Mouse (Mus musculus): ENCODE measurements around the gene Cdc34b. TPM values are rescaled to one million over a fixed set of nuclear protein-coding genes. Genes with fewer than 3 reads are reported as not detected.
A peak's percentile ranks its signal among the peaks of the same experiment; 100 is the strongest.

The Cdc34b gene
- polyA plus RNA-seq, 1 experiment from 2014 or later: not detected

GRCm38 (mm10) chr11:94772363-94773055 is 30.9 kb downstream of the Cdc34b start:
- ATAC-seq (ENCODE audit: low FRiP score, low TSS enrichment): peak; percentile 71; the same call in 1 of the 2 replicates
- no peak for TF ChIP-seq CTCF (IDR thresholded peaks at IDR 0.05; ENCODE audit: low read depth)
- TF ChIP-seq EP300 (optimal IDR thresholded peaks at IDR 0.05): no peak

GRCm38 (mm10) chr11:94773851-94774250 is 32.3 kb downstream of the Cdc34b start:
- WGBS: 59% methylated on average over 1 of the region's 1 CpGs
- Histone ChIP-seq H3K4me3 (ENCODE audit: low read depth, low read length) (no peak overlapping the region), H3K9me3 (ENCODE audit: control insufficient read depth, low read length) (no peaks in the 10 kb centered on the region), H3K4me1 (replicated peaks; ENCODE audit: control insufficient read depth, insufficient read depth) (no peaks in the 10 kb centered on the region), H3K4me2 (replicated peaks; ENCODE audit: low read depth) (no peak overlapping the region), H3K27me3 (ENCODE audit: control insufficient read depth, insufficient read depth, low read length) (no peaks in the 10 kb centered on the region), H3K9ac (ENCODE audit: low read length) (no peak overlapping the region), H3K27ac (replicated peaks) (no peak overlapping the region), H3K36me3 (ENCODE audit: control insufficient read depth, insufficient read depth, low read length) (no peaks in the 10 kb centered on the region)
- TF ChIP-seq EP300 (optimal IDR thresholded peaks at IDR 0.05): no peak
- peak; percentile 59 for TF ChIP-seq CTCF (IDR thresholded peaks at IDR 0.05; ENCODE audit: low read depth)
- DNase-seq (ENCODE audit: low spot score): no peak
- peak; percentile 57; the same call in 1 of the 2 replicates for ATAC-seq (ENCODE audit: low FRiP score, low TSS enrichment)

More at GRCm38 (mm10) chr11:94772363-94773055, 30.9 kb downstream of the Cdc34b start:
- DNase-seq (ENCODE audit: low spot score): peak; percentile 43
- no peak overlapping the region for H3K4me3 ChIP-seq (ENCODE audit: low read depth, low read length)
- H3K4me1 ChIP-seq (replicated peaks; ENCODE audit: control insufficient read depth, insufficient read depth): no peaks in the 10 kb centered on the region
- H3K9me3 ChIP-seq (ENCODE audit: control insufficient read depth, low read length): no peaks in the 10 kb centered on the region
- no peak overlapping the region for H3K9ac ChIP-seq (ENCODE audit: low read length)
- no peak overlapping the region for H3K27ac ChIP-seq (replicated peaks)
- H3K4me2 ChIP-seq (replicated peaks; ENCODE audit: low read depth): no peak overlapping the region
- no peaks in the 10 kb centered on the region for H3K36me3 ChIP-seq (ENCODE audit: control insufficient read depth, insufficient read depth, low read length)
- WGBS: 34% methylated on average over 3 of the region's 3 CpGs
- no peaks in the 10 kb centered on the region for H3K27me3 ChIP-seq (ENCODE audit: control insufficient read depth, insufficient read depth, low read length)

GRCm38 (mm10) chr11:94774887-94775497 is 33.4 kb downstream of the Cdc34b start:
- no peaks in the 10 kb centered on the region for H3K4me1 ChIP-seq (replicated peaks; ENCODE audit: control insufficient read depth, insufficient read depth)
- H3K27me3 ChIP-seq (ENCODE audit: control insufficient read depth, insufficient read depth, low read length): no peaks in the 10 kb centered on the region
- 61% methylated on average over 5 of the region's 5 CpGs for WGBS
- H3K4me3 ChIP-seq (ENCODE audit: low read depth, low read length): no peak overlapping the region
- no peaks in the 10 kb centered on the region for H3K9me3 ChIP-seq (ENCODE audit: control insufficient read depth, low read length)
- H3K27ac ChIP-seq (replicated peaks): no peak overlapping the region
- no peak overlapping the region for H3K9ac ChIP-seq (ENCODE audit: low read length)
- DNase-seq (ENCODE audit: low spot score) (no peak), ATAC-seq (ENCODE audit: low FRiP score, low TSS enrichment) (peak; percentile 73)
- TF ChIP-seq EP300 (optimal IDR thresholded peaks at IDR 0.05): no peak
- no peak for TF ChIP-seq CTCF (IDR thresholded peaks at IDR 0.05; ENCODE audit: low read depth)
- H3K4me2 ChIP-seq (replicated peaks; ENCODE audit: low read depth): no peak overlapping the region
- H3K36me3 ChIP-seq (ENCODE audit: control insufficient read depth, insufficient read depth, low read length): no peaks in the 10 kb centered on the region

- Histone ChIP-seq H3K9me3 (ENCODE audit: control insufficient read depth, low read length) (no peaks in the 10 kb centered on the region), H3K9ac (ENCODE audit: low read length) (no peak within 1 kb of the TSS), H3K36me3 (ENCODE audit: control insufficient read depth, insufficient read depth, low read length) (no peaks in the 10 kb centered on the region), H3K4me1 (replicated peaks; ENCODE audit: control insufficient read depth, insufficient read depth) (no peaks in the 10 kb centered on the region), H3K4me2 (replicated peaks; ENCODE audit: low read depth) (no peak within 1 kb of the TSS), H3K4me3 (ENCODE audit: low read depth, low read length) (no peak within 1 kb of the TSS), H3K27ac (replicated peaks) (no peak within 1 kb of the TSS), H3K27me3 (ENCODE audit: control insufficient read depth, insufficient read depth, low read length) (no peaks in the 10 kb centered on the region)
- DNase-seq (ENCODE audit: low spot score) (no peak), ATAC-seq (ENCODE audit: low FRiP score, low TSS enrichment) (no peak)
- TF ChIP-seq EP300 (optimal IDR thresholded peaks at IDR 0.05) (no peak), CTCF (IDR thresholded peaks at IDR 0.05; ENCODE audit: low read depth) (no peak)
These were observed 41.0 kb downstream of the Cdc34b start, which contains the start of gene Tmem92 for GRCm38 (mm10) chr11:94782603-94783002. TSS of gene Tmem92 (minus strand) at chr11:94782703.

- ATAC-seq (ENCODE audit: low FRiP score, low TSS enrichment): peak; percentile 60
- H3K27ac ChIP-seq (replicated peaks): no peak overlapping the region
- H3K9me3 ChIP-seq (ENCODE audit: control insufficient read depth, low read length): no peaks in the 10 kb centered on the region
- H3K27me3 ChIP-seq (ENCODE audit: control insufficient read depth, insufficient read depth, low read length): no peaks in the 10 kb centered on the region
- 4% methylated on average over 2 of the region's 2 CpGs for WGBS
- TF ChIP-seq EP300 (optimal IDR thresholded peaks at IDR 0.05): no peak
- TF ChIP-seq CTCF (IDR thresholded peaks at IDR 0.05; ENCODE audit: low read depth): peak; percentile 87
- no peak overlapping the region for H3K4me2 ChIP-seq (replicated peaks; ENCODE audit: low read depth)
- no peak overlapping the region for H3K4me3 ChIP-seq (ENCODE audit: low read depth, low read length)
- H3K36me3 ChIP-seq (ENCODE audit: control insufficient read depth, insufficient read depth, low read length): no peaks in the 10 kb centered on the region
- DNase-seq (ENCODE audit: low spot score): peak; percentile 82
- no peaks in the 10 kb centered on the region for H3K4me1 ChIP-seq (replicated peaks; ENCODE audit: control insufficient read depth, insufficient read depth)
- no peak overlapping the region for H3K9ac ChIP-seq (ENCODE audit: low read length)
These were observed 43.7 kb downstream of the Cdc34b start for GRCm38 (mm10) chr11:94785247-94785646.

- Histone ChIP-seq H3K9ac (ENCODE audit: low read length) (no peak overlapping the region), H3K4me2 (replicated peaks; ENCODE audit: low read depth) (no peak overlapping the region), H3K9me3 (ENCODE audit: control insufficient read depth, low read length) (no peaks in the 10 kb centered on the region), H3K27me3 (ENCODE audit: control insufficient read depth, insufficient read depth, low read length) (no peaks in the 10 kb centered on the region), H3K4me1 (replicated peaks; ENCODE audit: control insufficient read depth, insufficient read depth) (no peaks in the 10 kb centered on the region), H3K4me3 (ENCODE audit: low read depth, low read length) (no peak overlapping the region), H3K27ac (replicated peaks) (no peak overlapping the region), H3K36me3 (ENCODE audit: control insufficient read depth, insufficient read depth, low read length) (no peaks in the 10 kb centered on the region)
- TF ChIP-seq CTCF (IDR thresholded peaks at IDR 0.05; ENCODE audit: low read depth) (no peak), EP300 (optimal IDR thresholded peaks at IDR 0.05) (no peak)
- DNase-seq (ENCODE audit: low spot score) (peak; percentile 29), ATAC-seq (ENCODE audit: low FRiP score, low TSS enrichment) (no peak)
These were observed 50.1 kb downstream of the Cdc34b start for GRCm38 (mm10) chr11:94791700-94792099.

Other genes starting within 250 kb of the Cdc34b start
- 53.4 and 60.1 TPM in 2 replicates for gene Epn3, start 241.8 kb upstream of the Cdc34b start, polyA plus RNA-seq (2015; fragmentation: Nextera tagmentation; extraction: Ambion mirVana)
- gene Mycbpap, start 220.0 kb upstream of the Cdc34b start, polyA plus RNA-seq (2015; fragmentation: Nextera tagmentation; extraction: Ambion mirVana): 1.4 and 1.9 TPM in 2 replicates
- 3.4 and 3.8 TPM in 2 replicates for gene Rsad1, start 192.5 kb upstream of the Cdc34b start, polyA plus RNA-seq (2015; fragmentation: Nextera tagmentation; extraction: Ambion mirVana)
- 80.8 and 87.5 TPM in 2 replicates for gene Chad, start 176.7 kb upstream of the Cdc34b start, polyA plus RNA-seq (2015; fragmentation: Nextera tagmentation; extraction: Ambion mirVana)
- 2.5 and 3.0 TPM in 2 replicates for gene Acsf2, start 139.9 kb upstream of the Cdc34b start, polyA plus RNA-seq (2015; fragmentation: Nextera tagmentation; extraction: Ambion mirVana)
- 101 and 109 TPM in 2 replicates for gene Lrrc59, start 112.0 kb upstream of the Cdc34b start, polyA plus RNA-seq (2015; fragmentation: Nextera tagmentation; extraction: Ambion mirVana)
- gene Mrpl27, start 88.0 kb upstream of the Cdc34b start, polyA plus RNA-seq (2015; fragmentation: Nextera tagmentation; extraction: Ambion mirVana): 123 and 124 TPM in 2 replicates
- 2.7 and 3.4 TPM in 2 replicates for gene Eme1, start 87.8 kb upstream of the Cdc34b start, polyA plus RNA-seq (2015; fragmentation: Nextera tagmentation; extraction: Ambion mirVana)
- gene Xylt2, start 64.3 kb upstream of the Cdc34b start, polyA plus RNA-seq (2015; fragmentation: Nextera tagmentation; extraction: Ambion mirVana): 8.4 and 8.6 TPM in 2 replicates
- gene Gm11541, start 37.3 kb upstream of the Cdc34b start, polyA plus RNA-seq (2015; fragmentation: Nextera tagmentation; extraction: Ambion mirVana): 0.11 and 0.15 TPM in 2 replicates
- gene Tmem92, start 40.9 kb downstream of the Cdc34b start, polyA plus RNA-seq (2015; fragmentation: Nextera tagmentation; extraction: Ambion mirVana): not detected in 2 replicates
- gene Col1a1, start 194.4 kb downstream of the Cdc34b start, polyA plus RNA-seq (2015; fragmentation: Nextera tagmentation; extraction: Ambion mirVana): 816 and 869 TPM in 2 replicates
- gene Hils1, start 225.8 kb downstream of the Cdc34b start, polyA plus RNA-seq (2015; fragmentation: Nextera tagmentation; extraction: Ambion mirVana): not detected in 2 replicates
- gene Sgca, start 234.5 kb downstream of the Cdc34b start, polyA plus RNA-seq (2015; fragmentation: Nextera tagmentation; extraction: Ambion mirVana): 0.47 and 0.80 TPM in 2 replicates
- 4.9 and 5.4 TPM in 2 replicates for gene Ppp1r9b, start 249.3 kb downstream of the Cdc34b start, polyA plus RNA-seq (2015; fragmentation: Nextera tagmentation; extraction: Ambion mirVana)

Data from stomach, postnatal 0 days (tissue).